Mouse (Mus musculus) 3134 (cell line): ENCODE measurements around the gene Fbxw25.
"Not testable (repeated sequence)": the region's sequence is repeated elsewhere in the genome, so short reads cannot be mapped to it uniquely, and the experiment has no call there.

Source experiments
- DNase-seq: peaks from one replicate; pipeline ENCODE4 v3.0.0-alpha.2; 2011; ENCODE audit warnings: low spot score; ENCODE audit not compliant: insufficient read length; ENCODE audit errors: extremely low read depth

Fbxw25 gene

GRCm38 (mm10) chr9:109664552-109664951 is at the start of gene Fbxw25:
Gene Fbxw25 (minus strand): TSS chr9:109664652.
- DNase-seq: not testable (repeated sequence)

GRCm38 (mm10) chr9:109702600-109702999 is 38.1 kb upstream of the Fbxw25 start, which contains the start of gene Fbxw18:
Gene Fbxw18 (minus strand): TSS chr9:109702700.
- DNase-seq: not testable (repeated sequence)

GRCm38 (mm10) chr9:109685299-109685698 is 20.8 kb upstream of the Fbxw25 start:
- DNase-seq: no peak

- not testable (repeated sequence) for DNase-seq
Observed at GRCm38 (mm10) chr9:109625957-109626356, 38.5 kb downstream of the Fbxw25 start, which contains the start of gene Fbxw24. Gene Fbxw24 (minus strand): TSS chr9:109626057.

- DNase-seq: not testable (repeated sequence)
Observed at GRCm38 (mm10) chr9:109606837-109607236, 57.6 kb downstream of the Fbxw25 start.

- DNase-seq: not testable (repeated sequence)
Observed at GRCm38 (mm10) chr9:109602128-109602527, 62.3 kb downstream of the Fbxw25 start.

GRCm38 (mm10) chr9:109597226-109597625 is 67.2 kb downstream of the Fbxw25 start:
- no peak for DNase-seq
